Mouse (Mus musculus): ENCODE measurements around the gene Whrn. TPM values are rescaled to one million over a fixed set of nuclear protein-coding genes. Genes with fewer than 3 reads are reported as not detected.

The Whrn gene
- polyA plus RNA-seq, 1 experiment from 2014 or later, result 8.0 TPM

- no peak overlapping the region for H3K4me3 ChIP-seq (ENCODE audit: low read depth, low read length)
- H3K4me2 ChIP-seq (ENCODE audit: low read depth), result no peak overlapping the region
- no peak for ATAC-seq (ENCODE audit: insufficient read depth, low FRiP score, low TSS enrichment)
- DNase-seq (ENCODE audit: low spot score), result peak; percentile 30
- 33% methylated on average over 3 of the region's 3 CpGs for WGBS
- H3K9me3 ChIP-seq (ENCODE audit: control insufficient read depth, low read length), result no peaks in the 10 kb centered on the region
- peaks cover 14% of the 10 kb centered on the region for H3K4me1 ChIP-seq (ENCODE audit: control insufficient read depth, insufficient read depth, low read length)
- H3K27me3 ChIP-seq (ENCODE audit: control insufficient read depth, insufficient read depth, low read length), result peaks cover 7% of the 10 kb centered on the region
- no peak overlapping the region for H3K9ac ChIP-seq (ENCODE audit: low read length)
- H3K36me3 ChIP-seq (ENCODE audit: control insufficient read depth, insufficient read depth, low read length), result no peaks in the 10 kb centered on the region
- H3K27ac ChIP-seq (ENCODE audit: low read depth, low read length), result no peak overlapping the region
Measured at GRCm38 (mm10) chr4:63498346-63498745, 2.6 kb upstream of the Whrn start.

- ATAC-seq (ENCODE audit: insufficient read depth, low FRiP score, low TSS enrichment) (no peak), DNase-seq (ENCODE audit: low spot score) (no peak)
- Histone ChIP-seq H3K9ac (ENCODE audit: low read length) (peak overlapping the region; percentile 48), H3K4me1 (ENCODE audit: control insufficient read depth, insufficient read depth, low read length) (peaks cover 14% of the 10 kb centered on the region), H3K9me3 (ENCODE audit: control insufficient read depth, low read length) (no peaks in the 10 kb centered on the region), H3K27me3 (ENCODE audit: control insufficient read depth, insufficient read depth, low read length) (peaks cover 7% of the 10 kb centered on the region), H3K27ac (ENCODE audit: low read depth, low read length) (no peak overlapping the region), H3K4me2 (ENCODE audit: low read depth) (peak overlapping the region; percentile 92), H3K36me3 (ENCODE audit: control insufficient read depth, insufficient read depth, low read length) (no peaks in the 10 kb centered on the region), H3K4me3 (ENCODE audit: low read depth, low read length) (peak overlapping the region; percentile 72)
- WGBS, result 14% methylated on average over 6 of the region's 6 CpGs
Measured at GRCm38 (mm10) chr4:63496312-63496711, 521 bp upstream of the Whrn start.

- Histone ChIP-seq H3K9me3 (ENCODE audit: control insufficient read depth, low read length) (no peaks in the 10 kb centered on the region), H3K4me1 (ENCODE audit: control insufficient read depth, insufficient read depth, low read length) (peaks cover 14% of the 10 kb centered on the region), H3K4me2 (ENCODE audit: low read depth) (peak overlapping the region; percentile 92), H3K36me3 (ENCODE audit: control insufficient read depth, insufficient read depth, low read length) (no peaks in the 10 kb centered on the region), H3K9ac (ENCODE audit: low read length) (peak overlapping the region; percentile 76), H3K27ac (ENCODE audit: low read depth, low read length) (no peak overlapping the region), H3K4me3 (ENCODE audit: low read depth, low read length) (peak overlapping the region; percentile 72), H3K27me3 (ENCODE audit: control insufficient read depth, insufficient read depth, low read length) (peaks cover 7% of the 10 kb centered on the region)
- ATAC-seq (ENCODE audit: insufficient read depth, low FRiP score, low TSS enrichment) (peak; percentile 49), DNase-seq (ENCODE audit: low spot score) (peak; percentile 62)
- under 1% methylated on average over 88 of the region's 107 CpGs for WGBS
Measured at GRCm38 (mm10) chr4:63494967-63495914, 550 bp downstream of the Whrn start.

- Histone ChIP-seq H3K9me3 (ENCODE audit: control insufficient read depth, low read length) (no peaks in the 10 kb centered on the region), H3K4me1 (ENCODE audit: control insufficient read depth, insufficient read depth, low read length) (peaks cover 14% of the 10 kb centered on the region), H3K4me3 (ENCODE audit: low read depth, low read length) (peak overlapping the region; percentile 72), H3K27me3 (ENCODE audit: control insufficient read depth, insufficient read depth, low read length) (peaks cover 7% of the 10 kb centered on the region), H3K27ac (ENCODE audit: low read depth, low read length) (no peak overlapping the region), H3K36me3 (ENCODE audit: control insufficient read depth, insufficient read depth, low read length) (no peaks in the 10 kb centered on the region), H3K9ac (ENCODE audit: low read length) (peak overlapping the region; percentile 76), H3K4me2 (ENCODE audit: low read depth) (peak overlapping the region; percentile 92)
- peak; percentile 36 for ATAC-seq (ENCODE audit: insufficient read depth, low FRiP score, low TSS enrichment)
- no peak for DNase-seq (ENCODE audit: low spot score)
- WGBS, result 2% methylated on average over 43 of the region's 43 CpGs
Measured at GRCm38 (mm10) chr4:63494401-63494966, 1.3 kb downstream of the Whrn start.

GRCm38 (mm10) chr4:63493351-63494121 lies 2.3 kb downstream of the Whrn start:
- DNase-seq (ENCODE audit: low spot score) (no peak), ATAC-seq (ENCODE audit: insufficient read depth, low FRiP score, low TSS enrichment) (no peak)
- Histone ChIP-seq H3K9ac (ENCODE audit: low read length) (no peak overlapping the region), H3K9me3 (ENCODE audit: control insufficient read depth, low read length) (no peaks in the 10 kb centered on the region), H3K27me3 (ENCODE audit: control insufficient read depth, insufficient read depth, low read length) (peaks cover 7% of the 10 kb centered on the region), H3K4me3 (ENCODE audit: low read depth, low read length) (peak overlapping the region; percentile 72), H3K27ac (ENCODE audit: low read depth, low read length) (no peak overlapping the region), H3K4me2 (ENCODE audit: low read depth) (peak overlapping the region; percentile 92), H3K36me3 (ENCODE audit: control insufficient read depth, insufficient read depth, low read length) (no peaks in the 10 kb centered on the region), H3K4me1 (ENCODE audit: control insufficient read depth, insufficient read depth, low read length) (peaks cover 14% of the 10 kb centered on the region)
- WGBS, result 51% methylated on average over 9 of the region's 9 CpGs

- 80% methylated on average over 6 of the region's 6 CpGs for WGBS
- H3K9ac ChIP-seq (ENCODE audit: low read length), result no peak overlapping the region
- DNase-seq (ENCODE audit: low spot score), result no peak
- H3K4me1 ChIP-seq (ENCODE audit: control insufficient read depth, insufficient read depth, low read length), result peaks cover 14% of the 10 kb centered on the region
- no peak for ATAC-seq (ENCODE audit: insufficient read depth, low FRiP score, low TSS enrichment)
- H3K9me3 ChIP-seq (ENCODE audit: control insufficient read depth, low read length), result no peaks in the 10 kb centered on the region
- peaks cover 7% of the 10 kb centered on the region for H3K27me3 ChIP-seq (ENCODE audit: control insufficient read depth, insufficient read depth, low read length)
- no peak overlapping the region for H3K27ac ChIP-seq (ENCODE audit: low read depth, low read length)
- H3K36me3 ChIP-seq (ENCODE audit: control insufficient read depth, insufficient read depth, low read length), result no peaks in the 10 kb centered on the region
- H3K4me3 ChIP-seq (ENCODE audit: low read depth, low read length), result no peak overlapping the region
- no peak overlapping the region for H3K4me2 ChIP-seq (ENCODE audit: low read depth)
Measured at GRCm38 (mm10) chr4:63491521-63491920, 4.3 kb downstream of the Whrn start.

- Histone ChIP-seq H3K9me3 (ENCODE audit: control insufficient read depth, low read length) (no peaks in the 10 kb centered on the region), H3K9ac (ENCODE audit: low read length) (no peak overlapping the region), H3K36me3 (ENCODE audit: control insufficient read depth, insufficient read depth, low read length) (no peaks in the 10 kb centered on the region), H3K4me1 (ENCODE audit: control insufficient read depth, insufficient read depth, low read length) (peaks cover 10% of the 10 kb centered on the region), H3K4me3 (ENCODE audit: low read depth, low read length) (no peak overlapping the region), H3K27me3 (ENCODE audit: control insufficient read depth, insufficient read depth, low read length) (peaks cover 5% of the 10 kb centered on the region), H3K27ac (ENCODE audit: low read depth, low read length) (no peak overlapping the region), H3K4me2 (ENCODE audit: low read depth) (no peak overlapping the region)
- no peak for ATAC-seq (ENCODE audit: insufficient read depth, low FRiP score, low TSS enrichment)
- 74% methylated on average over 3 of the region's 3 CpGs for WGBS
- no peak for DNase-seq (ENCODE audit: low spot score)
Measured at GRCm38 (mm10) chr4:63490146-63490545, 5.6 kb downstream of the Whrn start.

- Histone ChIP-seq H3K4me3 (ENCODE audit: low read depth, low read length) (no peak overlapping the region), H3K4me1 (ENCODE audit: control insufficient read depth, insufficient read depth, low read length) (peaks cover 9% of the 10 kb centered on the region), H3K9ac (ENCODE audit: low read length) (no peak overlapping the region), H3K36me3 (ENCODE audit: control insufficient read depth, insufficient read depth, low read length) (no peaks in the 10 kb centered on the region), H3K27me3 (ENCODE audit: control insufficient read depth, insufficient read depth, low read length) (peaks cover 3% of the 10 kb centered on the region; the same call in 1 of the 2 replicates), H3K27ac (ENCODE audit: low read depth, low read length) (no peak overlapping the region), H3K9me3 (ENCODE audit: control insufficient read depth, low read length) (no peaks in the 10 kb centered on the region), H3K4me2 (ENCODE audit: low read depth) (no peak overlapping the region)
- no peak for ATAC-seq (ENCODE audit: insufficient read depth, low FRiP score, low TSS enrichment)
- WGBS, result 86% methylated on average over 10 of the region's 10 CpGs
- no peak for DNase-seq (ENCODE audit: low spot score)
Measured at GRCm38 (mm10) chr4:63489676-63490075, 6.1 kb downstream of the Whrn start.
